Mouse (Mus musculus) adrenal gland, adult 18-20 months (tissue): ENCODE measurements around the gene B230118H07Rik. TPM values are rescaled to one million over a fixed set of nuclear protein-coding genes. Genes with fewer than 3 reads are reported as not detected.

ENCODE experiments used
- DNase-seq, 2 experiments: peaks; one replicate each; pipeline ENCODE4 v3.0.0; 2021 to 2022; ENCODE audit warnings: low spot score in 2 of 2
- long read RNA-seq, 2 experiments: library from polyadenylated mRNA; stranded (forward); transcript quantifications; one replicate each; pipeline ENCODE4 v2.0.0; 2021
- total RNA-seq, 2 experiments: library from RNA; stranded (reverse); gene quantifications; 1 replicate in 1 of 2; 2 replicates in 1 of 2; pipeline ENCODE4 v1.2.3; 2021

B230118H07Rik gene
- total RNA-seq, result 10 to 100 TPM; 24.7 to 28.4 TPM
- long read RNA-seq, experiment 1, transcript B230118H07Rik-203 (7 exons, 2,273 nt), result major isoform, 6 of 9 reads
- long read RNA-seq, experiment 1, partial matches to known transcripts, result 1 of 9 reads
- long read RNA-seq, experiment 1, other reads (novel, unspliced or antisense), result 1 of 9 reads
- long read RNA-seq, experiment 2, transcript B230118H07Rik-203 (7 exons, 2,273 nt), result major isoform, 34 of 40 reads
- long read RNA-seq, experiment 2, partial matches to known transcripts, result 1 of 40 reads
- long read RNA-seq, experiment 2, other reads (novel, unspliced or antisense), result 4 of 40 reads

GRCm38 (mm10) chr2:101649114-101649671 is at the start of gene B230118H07Rik, which contains the start of gene Rag1:
TSS of gene B230118H07Rik (minus strand) at chr2:101649532.
TSS of gene Rag1 (minus strand) at chr2:101649501.
- no peak for DNase-seq

- no peak for DNase-seq
Observed at GRCm38 (mm10) chr2:101695584-101695983, 46.3 kb upstream of the B230118H07Rik start.

- DNase-seq, result no peak
Observed at GRCm38 (mm10) chr2:101693577-101694215, 44.4 kb upstream of the B230118H07Rik start.

GRCm38 (mm10) chr2:101693043-101693442 is 43.7 kb upstream of the B230118H07Rik start:
- no peak for DNase-seq

- no peak for DNase-seq
Observed at GRCm38 (mm10) chr2:101690252-101690827, 41.0 kb upstream of the B230118H07Rik start.

GRCm38 (mm10) chr2:101688011-101688410 is 38.7 kb upstream of the B230118H07Rik start:
- DNase-seq, result no peak

- no peak for DNase-seq
Observed at GRCm38 (mm10) chr2:101684421-101684820, 35.1 kb upstream of the B230118H07Rik start.

GRCm38 (mm10) chr2:101679164-101679784 is 29.9 kb upstream of the B230118H07Rik start:
- DNase-seq, result no peak

- DNase-seq, result peak; percentile 88
Observed at GRCm38 (mm10) chr2:101678236-101679021, 29.1 kb upstream of the B230118H07Rik start, which contains the start of gene Traf6. TSS of gene Traf6 (plus strand) at chr2:101678429.

GRCm38 (mm10) chr2:101673547-101673946 is 24.2 kb upstream of the B230118H07Rik start:
- DNase-seq, result no peak

GRCm38 (mm10) chr2:101668751-101669150 is 19.4 kb upstream of the B230118H07Rik start:
- DNase-seq, result no peak

- DNase-seq, result no peak
Observed at GRCm38 (mm10) chr2:101665703-101666092, 16.4 kb upstream of the B230118H07Rik start.

GRCm38 (mm10) chr2:101665058-101665702 is 15.8 kb upstream of the B230118H07Rik start:
- DNase-seq, result peak; percentile 51 to 58

GRCm38 (mm10) chr2:101660536-101660935 is 11.2 kb upstream of the B230118H07Rik start:
- DNase-seq, result no peak

GRCm38 (mm10) chr2:101652921-101653597 is 3.7 kb upstream of the B230118H07Rik start:
- peak; percentile 56 to 74 for DNase-seq

- no peak for DNase-seq
Observed at GRCm38 (mm10) chr2:101652204-101652920, 3.0 kb upstream of the B230118H07Rik start.

- no peak for DNase-seq
Observed at GRCm38 (mm10) chr2:101650446-101650845, 1.1 kb upstream of the B230118H07Rik start.

- DNase-seq, result no peak
Observed at GRCm38 (mm10) chr2:101648361-101648760, 971 bp downstream of the B230118H07Rik start.

GRCm38 (mm10) chr2:101645841-101646240 is 3.5 kb downstream of the B230118H07Rik start:
- no peak for DNase-seq
